Mouse (Mus musculus): ENCODE results near the gene Ogfod3. TPM values are rescaled to one million over a fixed set of nuclear protein-coding genes. Genes with fewer than 3 reads are reported as not detected.

Gene Ogfod3
- total RNA-seq, 2 experiments from 2014 or later, result 11.0 to 12.0 TPM

DNA sequence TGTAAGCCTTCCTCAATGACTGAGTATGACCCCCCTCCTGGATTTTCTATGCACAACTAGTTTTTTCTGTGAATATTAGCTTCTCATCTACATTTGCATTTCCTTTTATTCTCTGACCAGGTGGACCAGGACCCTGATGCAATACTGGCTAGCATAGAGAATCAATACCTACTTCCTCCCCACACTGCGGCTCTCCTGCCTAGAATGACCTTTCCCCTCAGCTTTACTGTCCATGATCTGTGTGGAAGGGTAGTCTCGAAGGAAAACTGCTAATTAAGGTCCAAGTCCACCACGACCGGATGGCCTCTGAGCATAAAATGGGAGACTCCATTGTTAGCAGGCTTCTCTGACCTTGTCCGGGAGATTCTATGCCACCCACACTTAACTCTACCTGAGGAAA is 66.8 kb downstream of the Ogfod3 start:
- DNase-seq, result no peak
- intact Hi-C loops (cut with DNase I), result no loop called here

DNA sequence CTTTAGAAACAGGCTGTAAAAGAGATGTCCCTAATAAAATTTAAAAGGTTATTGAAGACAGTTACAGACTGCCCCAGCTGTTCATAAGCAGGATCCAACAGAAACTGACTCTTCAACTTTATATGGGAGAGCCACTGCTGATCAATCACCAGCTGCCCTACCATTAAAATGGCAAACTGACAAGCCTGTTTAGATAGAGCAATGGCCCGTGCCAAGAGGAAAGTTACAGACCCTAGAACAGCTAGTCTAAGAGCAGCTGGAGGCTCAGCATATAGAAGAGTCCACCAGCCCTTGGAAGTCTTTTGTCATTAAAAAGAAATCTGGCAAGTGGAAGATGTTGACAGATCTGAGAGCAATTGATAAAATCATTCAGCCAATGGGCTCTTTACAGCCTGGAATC is 69.9 kb downstream of the Ogfod3 start:
- no peak for DNase-seq
- intact Hi-C loops (cut with DNase I), result loop anchor here (5.0 kb wide), 1 partner anchor 77 kb away; no protein-coding TSS in a partner anchor

DNA sequence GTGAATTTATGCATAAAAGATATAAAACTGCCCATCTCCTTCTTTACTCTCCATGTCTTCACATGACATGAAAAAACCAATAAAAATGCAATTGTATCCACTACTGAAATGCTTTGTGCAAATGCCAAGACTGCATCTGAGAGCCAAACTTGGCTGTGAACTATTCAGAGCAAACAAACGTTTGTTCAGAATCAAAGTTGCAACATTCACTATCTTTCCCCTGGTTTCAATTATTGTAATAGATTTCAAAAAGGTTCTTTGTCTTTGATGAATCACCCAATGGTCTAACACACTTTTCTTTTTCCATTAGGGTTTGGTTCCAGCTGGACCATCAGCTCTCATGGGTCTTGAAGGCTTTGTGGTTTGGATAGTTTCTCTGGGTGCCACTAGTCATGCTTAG is 74.9 kb downstream of the Ogfod3 start:
- no peak for DNase-seq
- intact Hi-C loops (cut with DNase I), result loop anchor here (5.0 kb wide), 1 partner anchor 72 kb away; no protein-coding TSS in a partner anchor

Other genes with a start within 250 kb of the Ogfod3 start
- 10 to 100 TPM; 51.6 to 54.5 TPM for gene Csnk1d, start 213.4 kb downstream of the Ogfod3 start, total RNA-seq (2021)
- not detected for gene Cd7, start 165.3 kb downstream of the Ogfod3 start, total RNA-seq (2021)
- not detected for gene Sectm1b, start 141.1 kb downstream of the Ogfod3 start, total RNA-seq (2021)
- gene Sectm1a, start 123.5 kb downstream of the Ogfod3 start, total RNA-seq (2021), result not detected
- not detected for gene Tex19.2, start 86.0 kb downstream of the Ogfod3 start, total RNA-seq (2021)
- gene Tex19.1, start 58.6 kb downstream of the Ogfod3 start, total RNA-seq (2021), result not detected
- 1 to 10 TPM; 1.4 to 1.5 TPM for gene Uts2r, start 44.4 kb downstream of the Ogfod3 start, total RNA-seq (2021)
- gene Hexdc, start 278 bp downstream of the Ogfod3 start, total RNA-seq (2021), result 1 to 10 TPM; 6.8 to 7.5 TPM
- 1 to 10 TPM; 2.5 to 2.7 TPM for gene Cybc1, start 24.6 kb upstream of the Ogfod3 start, total RNA-seq (2021)
- gene Narf, start 32.5 kb upstream of the Ogfod3 start, total RNA-seq (2021), result 100 to 1,000 TPM in 1 of 2 experiments, 10 to 100 TPM in 1; 94.7 to 102 TPM
- gene Foxk2, start 55.3 kb upstream of the Ogfod3 start, total RNA-seq (2021), result 10 to 100 TPM; 24.6 to 24.9 TPM
- 10 to 100 TPM; 16.5 to 17.9 TPM for gene Wdr45b, start 149.7 kb upstream of the Ogfod3 start, total RNA-seq (2021)
- 10 to 100 TPM in 1 of 2 experiments, 1 to 10 TPM in 1; 6.0 to 16.3 TPM for gene Rab40b, start 183.5 kb upstream of the Ogfod3 start, total RNA-seq (2021)
- 1 to 10 TPM; 3.2 to 3.6 TPM for gene Fn3krp, start 216.7 kb upstream of the Ogfod3 start, total RNA-seq (2021)
- 10 to 100 TPM; 14.4 to 17.6 TPM for gene Fn3k, start 230.2 kb upstream of the Ogfod3 start, total RNA-seq (2021)
- 10 to 100 TPM; 12.5 to 12.7 TPM for gene Tbcd, start 247.2 kb upstream of the Ogfod3 start, total RNA-seq (2021)

All from gastrocnemius, postnatal 36 days (tissue).